Mouse (Mus musculus) neutrophil, adult 83 days (primary cell): ENCODE results near the gene Nxf2. TPM values are rescaled to one million over a fixed set of nuclear protein-coding genes. Genes with fewer than 3 reads are reported as not detected.

ENCODE experiments used
- total RNA-seq, 2 experiments: library from RNA; stranded (reverse); gene quantifications; one replicate each; pipeline ENCODE4 v1.2.4; 2023

Nxf2 gene
- total RNA-seq = not detected

DNA sequence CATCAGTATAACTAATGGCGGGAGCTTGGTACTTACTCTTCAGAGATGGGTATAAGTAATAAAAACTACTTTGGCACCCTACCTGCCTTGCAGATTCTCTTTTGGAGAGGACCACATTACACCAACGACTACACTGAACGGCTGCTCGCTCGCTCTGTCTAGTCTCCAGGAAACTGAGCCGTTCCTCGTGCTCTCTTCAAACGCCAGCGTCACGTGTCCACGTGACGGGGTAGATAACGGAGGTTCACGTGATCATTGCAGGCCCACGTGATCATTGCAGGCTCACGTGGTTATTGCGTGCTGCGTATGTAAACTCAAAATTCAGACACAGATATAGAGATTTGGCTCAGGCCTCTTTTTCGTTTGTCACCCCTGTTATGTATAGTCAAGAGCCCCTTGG, at the start of gene Nxf2:
Gene Nxf2 (minus strand): TSS at position 209 of the 400 bp plus-strand sequence.

DNA sequence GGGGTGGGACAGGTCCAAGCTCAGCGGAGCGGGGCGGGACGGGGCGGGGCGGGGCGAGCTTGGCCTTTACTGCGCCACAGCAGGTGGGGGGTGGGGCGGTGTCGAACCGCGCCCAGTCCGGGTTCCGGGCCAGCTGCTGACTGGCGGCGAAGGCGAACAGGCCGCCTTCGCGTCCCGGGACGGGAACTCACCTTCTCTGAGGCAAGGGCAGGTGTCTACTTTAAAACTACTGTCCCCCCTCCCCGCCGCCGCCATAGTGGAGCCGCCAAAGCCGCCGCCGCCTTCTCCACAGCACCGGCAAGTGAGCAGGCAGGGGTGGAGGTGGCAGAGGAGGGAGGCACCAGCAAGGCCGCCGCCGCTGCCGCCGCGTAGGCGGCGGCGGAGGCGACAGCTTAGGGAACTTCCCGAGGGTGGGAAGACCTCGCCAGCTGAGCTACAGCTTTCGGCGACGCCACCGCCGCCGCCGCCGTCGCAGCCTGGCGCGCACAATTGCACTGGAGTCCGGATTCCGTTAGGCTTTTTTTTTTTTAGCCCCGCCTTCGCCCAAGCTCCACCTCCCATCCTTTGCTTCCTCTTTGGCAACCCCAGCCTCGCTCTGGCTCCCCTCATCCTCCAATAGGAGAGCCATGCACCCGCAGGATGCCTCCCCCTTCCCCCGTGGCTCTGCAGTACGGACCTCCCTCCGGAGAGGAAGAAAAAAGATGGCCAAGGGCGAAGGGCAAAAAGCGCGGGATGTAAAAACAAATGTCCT, 44.3 kb upstream of the Nxf2 start, which contains the start of gene Zmat1:
Gene Zmat1 (minus strand): TSS at position 490 of the 751 bp plus-strand sequence.

Other genes with a start within 250 kb of the Nxf2 start
- gene Armcx1, start 246.8 kb downstream of the Nxf2 start, total RNA-seq = 1 to 10 TPM in 1 of 2 experiments, under 1 TPM in 1; 0.88 to 1.6 TPM
- 1 to 10 TPM in 1 of 2 experiments, under 1 TPM in 1; 0.31 to 1.7 TPM for gene Armcx6, start 213.3 kb downstream of the Nxf2 start, total RNA-seq
- 10 to 100 TPM in 1 of 2 experiments, 1 to 10 TPM in 1; 8.4 to 11.0 TPM for gene Armcx3, start 208.2 kb downstream of the Nxf2 start, total RNA-seq
- 1 to 10 TPM; 1.6 to 2.6 TPM for gene Armcx2, start 155.5 kb downstream of the Nxf2 start, total RNA-seq
- 1 to 10 TPM; 3.0 to 3.8 TPM for gene Zmat1, start 44.5 kb upstream of the Nxf2 start, total RNA-seq
- not detected for gene Gm15023, start 212.9 kb upstream of the Nxf2 start, total RNA-seq
- not detected for gene Tceal6, start 245.9 kb upstream of the Nxf2 start, total RNA-seq